Mouse (Mus musculus): ENCODE measurements at regions not wholly inside any gene's neighbourhood (a gene's known extent, or its start where the extent isn't known, plus 50 kb on each side); places are given as distances from the start of the nearest gene placed in this dataset.

DNA sequence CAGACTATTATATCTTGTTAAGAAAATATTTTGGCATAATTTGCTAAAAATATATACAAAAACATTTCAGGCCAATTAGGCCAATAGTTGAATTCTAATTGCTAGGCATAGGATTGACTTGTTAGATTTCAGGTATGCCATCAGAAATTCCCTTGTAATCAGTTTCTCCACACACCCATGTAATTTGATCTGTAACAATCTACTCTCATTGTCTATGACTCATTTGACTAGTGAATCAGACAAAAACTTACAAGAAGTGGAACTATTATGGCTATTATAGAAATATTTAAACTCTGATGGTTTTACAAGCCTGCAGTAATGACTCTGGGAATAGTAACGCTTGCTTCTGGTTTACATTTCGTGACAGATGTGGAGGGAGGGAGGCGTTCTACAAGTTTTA is 338.9 kb upstream of the Ptbp2 start:
- no peak overlapping the region for H3K4me3 ChIP-seq (ENCODE audit: low read depth, low read length)
- no peak for TF ChIP-seq CTCF (IDR thresholded peaks at IDR 0.05; ENCODE audit: low read depth)
- no peaks in the 10 kb centered on the region for H3K27me3 ChIP-seq (ENCODE audit: insufficient read depth, low read length)
- H3K4me2 ChIP-seq: no peak overlapping the region
- WGBS: 63% methylated on average over 3 of the region's 3 CpGs
- no peaks in the 10 kb centered on the region for H3K4me1 ChIP-seq (ENCODE audit: insufficient read depth)
- ATAC-seq (ENCODE audit: insufficient read depth) (no peak), DNase-seq (no peak)
- H3K9ac ChIP-seq: no peak overlapping the region
- no peaks in the 10 kb centered on the region for H3K9me3 ChIP-seq (ENCODE audit: low read depth, low read length)
- no peaks in the 10 kb centered on the region for H3K36me3 ChIP-seq (ENCODE audit: insufficient read depth)
- H3K27ac ChIP-seq (ENCODE audit: low read depth): no peak overlapping the region

DNA sequence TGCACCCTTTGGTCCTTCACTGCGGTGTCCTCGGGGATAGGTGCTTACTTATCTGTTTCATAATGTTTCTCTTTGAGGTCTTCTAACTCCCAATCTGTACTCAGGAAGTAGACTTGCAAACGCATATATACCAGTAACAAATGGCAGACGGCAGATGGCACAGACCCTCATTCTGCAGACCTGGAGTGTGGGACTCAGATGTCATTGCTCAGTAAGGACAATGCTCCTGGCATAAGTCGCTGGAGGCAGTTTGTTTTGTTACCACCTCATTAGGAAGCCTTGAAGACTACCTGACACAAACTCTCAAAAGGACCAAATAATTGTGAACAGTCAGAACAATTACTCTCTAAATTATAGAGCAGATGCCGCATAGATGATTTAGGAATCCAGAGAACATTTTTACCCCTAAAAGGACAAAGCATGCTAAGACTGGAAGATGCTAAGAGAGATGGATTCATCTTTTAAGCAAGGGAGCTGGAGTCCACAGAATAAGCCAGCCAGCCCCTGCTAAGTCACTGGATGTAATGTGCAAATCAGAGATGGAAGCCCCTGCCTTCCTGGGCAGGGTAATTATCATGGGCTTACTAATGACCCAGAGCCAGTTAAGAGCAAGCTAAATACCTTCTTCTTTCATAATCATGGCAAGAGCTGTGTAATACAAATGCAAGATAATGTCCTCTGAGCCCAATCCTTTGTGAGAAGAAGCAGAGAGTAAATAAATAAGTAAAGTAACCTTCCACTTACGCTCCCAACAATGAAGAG is 299.1 kb upstream of the Ptbp2 start:
- H3K4me3 ChIP-seq (ENCODE audit: low read depth, low read length): no peak overlapping the region
- H3K36me3 ChIP-seq (ENCODE audit: insufficient read depth): no peaks in the 10 kb centered on the region
- no peaks in the 10 kb centered on the region for H3K9me3 ChIP-seq (ENCODE audit: low read depth, low read length)
- ATAC-seq (ENCODE audit: insufficient read depth): no peak
- no peak overlapping the region for H3K4me2 ChIP-seq
- TF ChIP-seq CTCF (IDR thresholded peaks at IDR 0.05; ENCODE audit: low read depth): no peak
- H3K27ac ChIP-seq (ENCODE audit: low read depth): no peak overlapping the region
- H3K27me3 ChIP-seq (ENCODE audit: insufficient read depth, low read length): no peaks in the 10 kb centered on the region
- WGBS: 73% methylated on average over 7 of the region's 7 CpGs
- no peak for DNase-seq
- H3K9ac ChIP-seq: no peak overlapping the region
- no peaks in the 10 kb centered on the region for H3K4me1 ChIP-seq (ENCODE audit: insufficient read depth)

DNA sequence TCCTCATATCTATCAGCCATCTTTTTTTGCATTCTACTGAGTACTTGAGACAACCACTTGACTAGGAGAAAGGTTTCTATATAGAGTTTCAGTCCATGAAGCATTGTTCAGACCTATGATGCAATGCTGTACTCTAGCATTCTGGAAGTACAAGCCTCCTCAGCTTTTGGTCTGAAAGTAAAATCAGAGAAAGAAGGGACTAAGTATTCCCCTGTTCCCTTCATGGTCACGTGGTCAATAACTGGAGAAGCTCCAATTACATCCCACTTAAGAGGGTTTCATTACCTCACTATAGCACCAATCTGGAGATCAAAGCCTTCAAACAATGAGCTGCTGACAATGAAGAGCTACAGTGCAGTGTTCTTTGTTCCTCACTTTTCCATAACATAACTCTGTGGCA is 289.3 kb upstream of the Ptbp2 start:
- ATAC-seq (ENCODE audit: insufficient read depth) (no peak; the same call in 1 of the 2 replicates), DNase-seq (peak; percentile 7)
- no peaks in the 10 kb centered on the region for H3K4me1 ChIP-seq (ENCODE audit: insufficient read depth)
- H3K4me3 ChIP-seq (ENCODE audit: low read depth, low read length): no peak overlapping the region
- H3K9me3 ChIP-seq (ENCODE audit: low read depth, low read length): no peaks in the 10 kb centered on the region
- no peak for TF ChIP-seq CTCF (IDR thresholded peaks at IDR 0.05; ENCODE audit: low read depth)
- 23% methylated on average over 1 of the region's 1 CpGs for WGBS
- no peak overlapping the region for H3K4me2 ChIP-seq
- H3K27me3 ChIP-seq (ENCODE audit: insufficient read depth, low read length): no peaks in the 10 kb centered on the region
- H3K9ac ChIP-seq: no peak overlapping the region
- H3K36me3 ChIP-seq (ENCODE audit: insufficient read depth): no peaks in the 10 kb centered on the region
- no peak overlapping the region for H3K27ac ChIP-seq (ENCODE audit: low read depth)

DNA sequence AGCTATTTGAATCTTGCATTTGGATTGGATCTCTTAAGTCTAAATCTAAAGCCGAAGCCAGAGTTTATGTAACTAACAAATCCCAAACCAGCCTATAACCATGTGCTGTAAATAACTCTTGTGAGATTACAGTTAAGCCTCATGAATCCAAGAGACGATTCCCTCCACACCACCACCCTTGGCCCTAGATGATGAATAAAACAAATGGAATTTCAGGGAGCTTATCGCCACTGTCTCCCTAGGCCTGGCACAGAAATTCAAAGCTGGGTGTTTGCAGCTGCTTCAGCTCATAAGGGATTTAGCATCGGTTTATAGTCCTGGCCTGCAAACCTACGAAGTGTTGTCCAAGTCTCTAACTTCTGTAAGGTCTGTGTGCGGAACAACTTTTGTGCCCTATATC is 281.4 kb upstream of the Ptbp2 start:
- no peak overlapping the region for H3K4me2 ChIP-seq
- H3K36me3 ChIP-seq (ENCODE audit: insufficient read depth): no peaks in the 10 kb centered on the region
- H3K9me3 ChIP-seq (ENCODE audit: low read depth, low read length): no peaks in the 10 kb centered on the region
- H3K27ac ChIP-seq (ENCODE audit: low read depth): no peak overlapping the region
- ATAC-seq (ENCODE audit: insufficient read depth): no peak
- H3K27me3 ChIP-seq (ENCODE audit: insufficient read depth, low read length): no peaks in the 10 kb centered on the region
- 79% methylated on average over 6 of the region's 6 CpGs for WGBS
- DNase-seq: no peak
- no peak for TF ChIP-seq CTCF (IDR thresholded peaks at IDR 0.05; ENCODE audit: low read depth)
- H3K4me1 ChIP-seq (ENCODE audit: insufficient read depth): no peaks in the 10 kb centered on the region
- H3K4me3 ChIP-seq (ENCODE audit: low read depth, low read length): no peak overlapping the region
- H3K9ac ChIP-seq: no peak overlapping the region

DNA sequence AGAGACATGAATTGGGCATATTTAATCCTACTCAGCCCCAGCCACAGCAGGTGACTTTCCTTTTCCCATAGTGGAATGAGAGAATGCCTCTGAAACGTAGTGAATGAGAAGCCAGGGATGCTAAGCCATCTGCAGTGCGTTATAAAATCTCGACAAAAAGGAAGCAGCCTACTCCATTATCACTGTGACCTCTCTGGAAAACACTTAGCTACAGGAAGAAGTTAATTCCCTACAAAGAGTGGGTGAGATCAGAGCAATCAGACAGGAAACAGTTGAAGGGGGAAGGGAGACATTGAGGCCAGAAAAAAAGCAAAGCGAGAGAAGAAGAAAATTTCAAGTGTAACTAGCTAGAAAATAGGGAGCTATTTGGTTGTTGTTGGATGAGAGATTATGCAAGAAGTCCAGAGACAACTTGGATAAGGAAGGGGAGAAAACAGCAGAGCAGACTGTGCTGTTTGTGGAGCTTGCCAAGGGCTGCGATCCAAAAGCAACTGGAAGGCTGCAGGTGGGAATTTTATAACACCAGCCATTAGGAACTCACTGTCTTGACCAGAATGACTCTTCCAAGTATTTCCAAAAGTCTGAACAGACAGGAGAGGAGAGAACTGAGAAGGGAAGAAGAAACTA is 280.7 kb upstream of the Ptbp2 start:
- Histone ChIP-seq H3K9ac (no peak overlapping the region), H3K27me3 (ENCODE audit: insufficient read depth, low read length) (no peaks in the 10 kb centered on the region), H3K9me3 (ENCODE audit: low read depth, low read length) (no peaks in the 10 kb centered on the region), H3K4me3 (ENCODE audit: low read depth, low read length) (no peak overlapping the region), H3K4me1 (ENCODE audit: insufficient read depth) (no peaks in the 10 kb centered on the region), H3K4me2 (no peak overlapping the region), H3K36me3 (ENCODE audit: insufficient read depth) (no peaks in the 10 kb centered on the region), H3K27ac (ENCODE audit: low read depth) (no peak overlapping the region)
- ATAC-seq (ENCODE audit: insufficient read depth) (no peak), DNase-seq (peak; percentile 11)
- 38% methylated on average over 5 of the region's 5 CpGs for WGBS
- TF ChIP-seq CTCF (IDR thresholded peaks at IDR 0.05; ENCODE audit: low read depth): no peak

DNA sequence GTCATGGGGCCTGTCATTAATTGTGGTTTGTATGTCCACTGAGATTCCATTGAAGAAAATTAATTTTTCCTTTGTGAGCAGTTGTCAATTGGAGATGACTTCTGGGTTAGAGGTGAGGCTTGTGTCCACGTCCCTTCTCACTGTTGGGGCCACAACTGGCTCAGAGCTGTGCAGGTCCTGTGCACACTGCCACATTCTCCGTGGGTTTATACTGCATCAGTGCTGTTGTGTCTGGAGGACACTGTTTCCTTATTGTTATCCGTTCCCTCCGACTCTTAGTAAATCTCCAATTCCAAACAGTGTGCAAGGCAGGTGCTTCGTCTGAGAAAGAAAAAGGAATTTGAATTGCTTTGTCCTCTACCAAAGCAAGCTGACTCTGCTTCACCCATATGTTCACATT is 278.0 kb upstream of the Ptbp2 start:
- Histone ChIP-seq H3K9ac (no peak overlapping the region), H3K9me3 (ENCODE audit: low read depth, low read length) (no peaks in the 10 kb centered on the region), H3K27ac (ENCODE audit: low read depth) (no peak overlapping the region), H3K4me3 (ENCODE audit: low read depth, low read length) (no peak overlapping the region), H3K4me1 (ENCODE audit: insufficient read depth) (no peaks in the 10 kb centered on the region), H3K27me3 (ENCODE audit: insufficient read depth, low read length) (no peaks in the 10 kb centered on the region), H3K36me3 (ENCODE audit: insufficient read depth) (no peaks in the 10 kb centered on the region), H3K4me2 (no peak overlapping the region)
- TF ChIP-seq CTCF (IDR thresholded peaks at IDR 0.05; ENCODE audit: low read depth): no peak
- DNase-seq: no peak
- no peak for ATAC-seq (ENCODE audit: insufficient read depth)
- WGBS: 76% methylated on average over 5 of the region's 5 CpGs

DNA sequence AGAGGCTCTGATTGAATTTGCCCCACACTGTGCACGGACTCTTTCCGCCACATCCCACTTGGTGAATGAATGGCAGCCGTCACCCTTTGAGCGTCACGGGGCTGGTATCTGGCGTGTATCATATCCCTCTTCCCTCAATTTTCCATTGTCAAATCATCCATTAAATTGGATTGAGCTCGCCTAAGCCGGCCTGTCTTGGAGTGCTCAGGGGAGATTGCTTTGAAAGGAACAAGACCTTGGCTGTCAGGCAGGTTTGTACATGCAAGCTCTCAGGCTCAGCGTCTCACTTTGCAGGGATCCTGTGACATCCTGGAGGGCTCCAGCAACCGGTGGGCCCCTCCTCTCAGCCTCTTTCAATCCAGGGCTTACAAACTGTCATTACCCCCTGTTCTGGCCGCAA is 275.7 kb upstream of the Ptbp2 start:
- H3K36me3 ChIP-seq (ENCODE audit: insufficient read depth): no peaks in the 10 kb centered on the region
- TF ChIP-seq CTCF (IDR thresholded peaks at IDR 0.05; ENCODE audit: low read depth): no peak
- no peaks in the 10 kb centered on the region for H3K4me1 ChIP-seq (ENCODE audit: insufficient read depth)
- no peak overlapping the region for H3K27ac ChIP-seq (ENCODE audit: low read depth)
- H3K4me3 ChIP-seq (ENCODE audit: low read depth, low read length): no peak overlapping the region
- peak overlapping the region; percentile 35 for H3K4me2 ChIP-seq
- H3K9ac ChIP-seq: no peak overlapping the region
- no peaks in the 10 kb centered on the region for H3K9me3 ChIP-seq (ENCODE audit: low read depth, low read length)
- H3K27me3 ChIP-seq (ENCODE audit: insufficient read depth, low read length): no peaks in the 10 kb centered on the region
- 25% methylated on average over 11 of the region's 11 CpGs for WGBS
- ATAC-seq (ENCODE audit: insufficient read depth) (peak; percentile 49), DNase-seq (no peak)

All from lung, embryonic 14.5 days (tissue).